Mouse (Mus musculus) lung, adult 2 months (tissue): ENCODE data around the gene Cntf.

ENCODE experiments used
- CTCF ChIP-seq: fragments of 200-500 bp; IDR thresholded peaks from 2 replicates; pipeline ENCODE4 v1.5.1; 2011; ENCODE audit warnings: mild to moderate bottlenecking, low read length, control low read depth; ENCODE audit not compliant: insufficient read depth
- POLR2A ChIP-seq: fragments of 200-500 bp; IDR thresholded peaks from 2 replicates; pipeline ENCODE4 v1.6.1; 2011; ENCODE audit warnings: low read depth, mild to moderate bottlenecking, control low read depth, low read length, borderline replicate concordance; ENCODE audit errors: extremely low read depth

DNA sequence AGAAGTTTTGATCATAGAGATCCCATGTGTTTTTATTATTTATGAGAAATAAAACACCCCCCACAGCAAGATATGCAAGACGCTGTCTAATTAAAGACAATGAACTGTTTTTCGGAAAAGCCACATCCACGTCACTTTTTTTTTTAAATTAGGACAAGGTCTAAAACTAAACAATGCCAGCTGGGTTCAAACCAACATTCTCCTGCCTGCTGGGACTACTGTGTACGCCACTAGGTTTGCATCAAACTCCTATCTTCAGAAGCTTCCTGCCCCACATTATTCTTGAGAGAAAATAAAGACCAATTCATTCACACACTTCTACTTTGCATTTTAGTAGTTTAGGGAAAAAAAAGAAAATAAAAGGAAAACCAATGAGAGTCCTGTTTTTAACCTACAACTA is 22.3 kb upstream of the Cntf start:
- TF ChIP-seq CTCF (no peak), POLR2A (no peak)
